Mouse (Mus musculus) embryo, embryonic 10.5 days (tissue): ENCODE measurements around the gene Scfd2.

Experiments used
- DNase-seq: peaks from one replicate; pipeline ENCODE4 v3.0.0-alpha.2; 2015; ENCODE audit warnings: low spot score

The Scfd2 gene

GRCm38 (mm10) chr5:74173162-74173844, 358.3 kb downstream of the Scfd2 start:
- peak; percentile 66 for DNase-seq

GRCm38 (mm10) chr5:74172208-74172607, 359.4 kb downstream of the Scfd2 start:
- DNase-seq, result peak; percentile 64

GRCm38 (mm10) chr5:74171768-74172167, 359.8 kb downstream of the Scfd2 start:
- no peak for DNase-seq

- DNase-seq, result no peak
These were observed 363.5 kb downstream of the Scfd2 start for GRCm38 (mm10) chr5:74168085-74168484.

GRCm38 (mm10) chr5:74166642-74167041, 364.9 kb downstream of the Scfd2 start:
- DNase-seq, result no peak

GRCm38 (mm10) chr5:74164547-74164946, 367.0 kb downstream of the Scfd2 start:
- DNase-seq, result no peak

GRCm38 (mm10) chr5:74163141-74163540, 368.4 kb downstream of the Scfd2 start:
- no peak for DNase-seq

GRCm38 (mm10) chr5:74162013-74162412, 369.5 kb downstream of the Scfd2 start:
- no peak for DNase-seq

GRCm38 (mm10) chr5:74161297-74161926, 370.1 kb downstream of the Scfd2 start:
- peak; percentile 83 for DNase-seq

- no peak for DNase-seq
These were observed 371.2 kb downstream of the Scfd2 start for GRCm38 (mm10) chr5:74160349-74160748.

- DNase-seq, result peak; percentile 68
These were observed 371.7 kb downstream of the Scfd2 start for GRCm38 (mm10) chr5:74159906-74160305.

GRCm38 (mm10) chr5:74158929-74159632, 372.5 kb downstream of the Scfd2 start:
- no peak for DNase-seq

- DNase-seq, result peak; percentile 83
These were observed 375.7 kb downstream of the Scfd2 start for GRCm38 (mm10) chr5:74155860-74156351.
